Mouse (Mus musculus) NIH3T3 (cell line): ENCODE measurements around the gene Pomc.

Experiments
- DNase-seq: peaks from one replicate; pipeline ENCODE4 v3.0.0-alpha.2; 2012; ENCODE audit warnings: low read depth

Pomc gene

DNA sequence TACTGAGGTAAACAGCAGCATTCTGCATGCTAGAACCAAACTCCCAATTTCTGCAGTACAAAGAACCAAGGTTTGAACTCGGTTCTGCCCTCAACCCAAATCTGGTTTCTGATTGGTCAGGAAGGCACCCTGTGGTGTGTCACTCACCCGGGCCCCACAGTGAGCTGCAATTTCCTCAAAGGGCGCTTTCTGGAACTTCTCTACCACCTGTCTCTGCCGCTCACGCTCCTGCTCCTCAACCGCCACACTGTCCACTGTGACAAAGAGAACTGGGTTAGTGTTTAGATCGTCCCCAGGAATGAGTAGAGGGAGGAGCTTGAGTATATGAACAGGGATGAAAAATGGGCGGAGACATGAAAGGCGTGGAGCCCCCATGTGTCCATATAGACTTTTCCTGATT is 13.6 kb downstream of the Pomc start:
- DNase-seq, result no peak

DNA sequence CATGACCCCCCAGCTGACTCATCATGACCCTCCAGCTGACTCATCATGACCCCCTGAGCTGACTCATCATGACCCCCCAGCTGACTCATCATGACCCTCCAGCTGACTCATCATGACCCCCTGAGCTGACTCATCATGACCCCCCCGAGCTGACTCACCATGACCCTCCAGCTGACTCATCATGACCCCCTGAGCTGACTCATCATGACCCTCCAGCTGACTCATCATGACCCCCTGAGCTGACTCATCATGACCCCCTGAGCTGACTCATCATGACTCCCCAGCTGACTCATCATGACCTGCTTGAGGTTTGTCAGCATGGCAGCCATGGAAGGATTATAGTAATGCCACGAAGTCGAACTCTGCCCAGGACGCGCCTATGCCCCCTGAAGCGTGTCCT is 18.4 kb downstream of the Pomc start:
- peak; percentile 33 for DNase-seq

DNA sequence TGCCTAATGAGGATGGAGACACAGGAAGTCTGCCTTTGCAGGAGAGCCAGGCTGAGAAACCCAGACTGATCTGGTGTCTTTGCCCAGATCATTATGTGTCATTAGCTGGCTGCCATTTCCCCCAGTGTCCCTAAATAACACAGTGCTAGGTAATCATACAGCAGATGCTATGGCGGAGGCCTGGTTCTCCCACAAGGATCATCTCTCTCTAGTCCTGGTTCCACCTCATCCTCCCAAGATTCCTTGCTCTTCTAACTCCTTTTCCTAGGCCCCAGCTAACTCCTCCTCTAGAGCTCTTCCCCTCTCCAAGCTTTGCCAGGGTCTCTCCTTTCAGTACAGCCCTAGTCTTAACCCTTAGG is 26.2 kb downstream of the Pomc start:
- DNase-seq, result no peak

DNA sequence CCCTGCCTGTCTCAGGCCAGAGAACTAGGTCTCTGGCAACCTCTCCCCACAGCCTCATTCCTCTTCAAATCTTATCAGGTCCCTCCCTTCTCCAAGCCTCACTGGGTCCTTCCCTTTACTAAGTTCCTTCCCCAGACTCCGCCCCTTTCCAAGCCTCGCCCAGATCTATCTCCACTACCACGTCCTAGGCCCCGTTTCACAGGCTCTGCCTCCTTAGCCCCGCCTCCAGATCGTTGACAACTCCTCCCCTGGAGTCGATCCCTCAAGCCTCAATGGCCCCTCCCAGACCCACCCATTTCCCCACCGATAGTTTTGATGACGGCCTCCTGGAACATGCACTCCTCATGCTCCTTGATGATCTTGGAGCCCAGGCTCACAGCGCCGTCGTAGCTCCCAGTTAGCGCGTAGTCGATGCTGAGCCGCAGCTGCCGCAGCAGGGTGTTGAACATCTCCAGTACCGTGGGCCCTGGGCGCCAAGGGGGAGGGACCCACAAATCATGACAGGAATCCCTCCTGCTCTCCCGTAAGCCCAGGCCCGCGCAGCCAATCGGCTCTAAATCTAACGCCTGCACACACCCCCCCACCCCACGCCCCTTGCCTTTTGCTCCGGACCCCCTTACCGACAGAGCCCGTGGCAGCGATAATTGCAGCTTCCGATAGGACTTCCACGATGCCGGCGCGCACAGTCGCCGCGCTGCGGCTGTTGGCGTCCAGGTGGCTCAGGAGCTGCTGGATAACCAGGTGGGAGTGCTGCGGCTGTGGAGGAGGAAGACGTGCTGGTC is 26.8 kb downstream of the Pomc start:
- DNase-seq, result peak; percentile 78

DNA sequence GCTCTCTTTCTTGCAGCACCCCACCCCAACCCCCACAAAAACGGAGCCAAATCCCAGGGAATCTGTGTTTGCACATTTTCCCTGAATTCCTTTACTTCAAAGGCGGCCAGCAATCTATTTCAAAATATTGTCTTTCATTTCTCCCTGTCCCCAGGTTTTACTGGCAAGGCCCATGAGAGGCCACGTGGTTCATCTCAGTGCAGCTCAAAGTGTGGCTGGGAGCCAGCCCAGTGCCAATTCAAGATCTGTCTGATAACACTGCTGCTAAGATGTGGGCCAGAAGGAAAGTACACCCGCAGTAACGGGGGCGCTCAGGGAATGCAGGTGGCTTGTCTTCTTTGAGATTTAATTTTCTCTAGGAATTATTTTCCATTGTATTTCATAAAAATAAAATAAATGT is 27.5 kb downstream of the Pomc start:
- no peak for DNase-seq

DNA sequence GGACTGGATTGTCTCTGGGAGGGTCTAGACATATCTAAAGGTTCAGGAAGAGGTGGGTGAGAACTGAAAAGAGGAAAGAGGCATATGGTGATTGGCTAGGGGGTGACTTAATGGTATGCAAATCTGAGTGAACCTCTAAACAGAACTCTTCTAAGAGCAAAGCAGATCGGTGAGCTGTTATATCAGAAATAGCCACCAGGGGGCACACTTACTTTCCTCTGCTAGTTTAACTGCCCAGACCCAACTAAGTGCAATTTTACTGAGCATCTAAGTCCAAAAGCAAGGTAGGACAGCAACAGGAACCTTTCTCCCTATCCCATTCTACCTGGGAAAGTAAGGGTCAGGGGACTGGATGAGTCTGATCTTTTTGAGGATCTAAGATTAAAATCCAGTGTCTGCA is 29.0 kb downstream of the Pomc start:
- peak; percentile 88 for DNase-seq

- no peak for DNase-seq
These were observed 29.7 kb downstream of the Pomc start for GRCm38 (mm10) chr12:3984446-3984845.

DNA sequence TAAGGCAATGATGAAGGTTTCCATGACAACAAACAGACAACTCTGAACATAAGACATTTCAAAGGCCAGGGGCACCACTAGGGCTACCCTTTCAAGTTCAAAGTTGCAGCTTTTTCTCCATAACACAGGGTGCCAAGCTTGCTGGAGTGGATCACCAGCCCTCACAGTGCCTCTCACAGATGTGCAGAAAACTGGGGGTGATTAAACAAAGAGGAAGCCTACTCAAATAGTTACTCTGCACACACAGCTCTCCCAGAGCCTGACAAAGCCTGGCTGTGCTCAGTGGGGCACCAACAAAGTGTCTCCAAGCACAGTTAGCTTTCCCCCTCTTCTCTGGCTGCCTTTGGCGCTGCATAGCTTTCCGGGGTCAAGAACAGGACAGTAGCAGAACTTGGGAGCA is 35.2 kb downstream of the Pomc start:
- no peak for DNase-seq

- no peak for DNase-seq
These were observed 36.3 kb downstream of the Pomc start for GRCm38 (mm10) chr12:3991047-3991446.

- no peak for DNase-seq
These were observed 42.0 kb downstream of the Pomc start for GRCm38 (mm10) chr12:3996749-3997148.

- no peak for DNase-seq
These were observed 45.7 kb downstream of the Pomc start for GRCm38 (mm10) chr12:4000406-4000805.

DNA sequence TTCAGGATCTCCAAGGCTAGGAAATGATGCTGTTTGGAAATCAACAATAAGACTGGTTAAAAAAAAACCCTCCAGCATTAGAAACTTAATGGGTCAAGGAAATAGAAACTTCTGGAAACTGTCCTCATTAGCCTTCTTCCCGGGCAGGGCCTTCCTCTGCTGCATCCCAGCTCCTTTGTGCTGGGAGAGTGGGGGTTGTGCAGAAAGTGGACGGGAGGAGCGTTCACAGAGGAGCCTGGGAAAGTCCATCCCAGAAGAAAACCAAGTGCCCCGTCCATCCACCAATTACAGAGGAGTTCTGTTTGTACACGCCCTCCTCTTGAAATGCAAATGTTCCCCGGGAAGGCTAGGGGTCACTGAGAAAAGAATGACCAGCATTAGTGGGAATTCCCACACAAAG is 49.9 kb downstream of the Pomc start:
- no peak for DNase-seq

DNA sequence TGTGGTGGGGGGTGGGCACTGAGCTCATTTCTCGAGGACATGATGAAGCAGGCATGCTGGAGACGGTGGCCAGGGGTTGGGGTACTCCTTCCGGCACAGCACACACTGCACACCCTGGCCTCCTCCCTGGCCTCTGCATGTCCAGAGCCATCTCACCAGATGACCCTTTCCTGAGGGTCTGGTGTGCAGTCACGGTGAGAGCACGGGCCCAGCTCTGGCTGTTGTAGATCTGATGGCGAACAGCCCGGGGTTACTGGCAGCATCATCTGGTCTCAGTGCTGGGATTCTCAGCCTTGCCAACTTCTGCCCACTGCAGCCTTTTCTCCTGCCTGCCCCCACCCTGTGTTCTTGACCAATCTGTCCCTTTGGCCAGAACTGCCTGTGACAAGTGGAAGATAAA is 51.3 kb downstream of the Pomc start:
- no peak for DNase-seq

GRCm38 (mm10) chr12:4007181-4007580 is 52.4 kb downstream of the Pomc start:
- peak; percentile 73 for DNase-seq

GRCm38 (mm10) chr12:4007766-4008165 is 53.0 kb downstream of the Pomc start:
- DNase-seq, result no peak

- DNase-seq, result no peak
These were observed 54.0 kb downstream of the Pomc start for GRCm38 (mm10) chr12:4008731-4009130.
